Mouse (Mus musculus) C2C12 (cell line): ENCODE measurements around the gene Thoc7. TPM values are rescaled to one million over a fixed set of nuclear protein-coding genes. Genes with fewer than 3 reads are reported as not detected.

Experiments used
- H3K27me3 ChIP-seq: one replicate; pipeline ENCODE4 v1.6.1; 2011; ENCODE audit not compliant: control insufficient read depth, insufficient read depth, insufficient read length
- H3K36me3 ChIP-seq: one replicate; pipeline ENCODE4 v1.6.1; 2011; ENCODE audit not compliant: control insufficient read depth, insufficient read depth
- H3K4me3 ChIP-seq: one replicate; pipeline ENCODE4 v1.5.1; 2011; ENCODE audit warnings: mild to moderate bottlenecking, control low read depth; ENCODE audit not compliant: poor library complexity, insufficient read depth, severe bottlenecking
- H3K79me2 ChIP-seq: one replicate; pipeline ENCODE4 v1.6.1; 2011; ENCODE audit not compliant: control insufficient read depth, insufficient read depth
- H3K79me3 ChIP-seq: one replicate; pipeline ENCODE4 v1.6.1; 2011; ENCODE audit warnings: low read depth, control low read depth
- H3ac ChIP-seq: one replicate; pipeline ENCODE3; 2011; ENCODE audit warnings: low read depth; ENCODE audit not compliant: control insufficient read depth, insufficient read length
- CEBPB ChIP-seq: IDR thresholded peaks from one replicate; pipeline ENCODE4 v1.6.1; 2011; ENCODE audit warnings: low read depth, mild to moderate bottlenecking, control low read depth, moderate library complexity
- CTCF ChIP-seq: IDR thresholded peaks from one replicate; pipeline ENCODE4 v1.5.1; 2011; ENCODE audit not compliant: control insufficient read depth, insufficient read depth, insufficient read length
- FOSL1 ChIP-seq: IDR thresholded peaks from one replicate; pipeline ENCODE4 v1.8.0; 2011; ENCODE audit warnings: mild to moderate bottlenecking, low read length; ENCODE audit not compliant: poor library complexity, insufficient read depth, severe bottlenecking
- MAX ChIP-seq: IDR thresholded peaks from one replicate; pipeline ENCODE4 v1.6.1; 2011; ENCODE audit warnings: mild to moderate bottlenecking, control low read depth
- MYOD1 ChIP-seq: IDR thresholded peaks from one replicate; pipeline ENCODE4 v1.6.1; 2011; ENCODE audit warnings: low read depth; ENCODE audit not compliant: control insufficient read depth, insufficient read length
- MYOG ChIP-seq: IDR thresholded peaks from one replicate; pipeline ENCODE4 v1.6.1; 2011; ENCODE audit not compliant: control insufficient read depth, insufficient read length; ENCODE audit errors: extremely low read depth
- USF1 ChIP-seq: IDR thresholded peaks from one replicate; pipeline ENCODE4 v1.6.1; 2011; ENCODE audit warnings: low read depth, mild to moderate bottlenecking, control low read depth, moderate library complexity
- polyA plus RNA-seq: library from polyadenylated mRNA; unstranded; fragments of >200 nt; fragmentation: generic; extraction: Trizol; gene quantifications from one replicate; pipeline ENCODE4 v1.2.1, GENCODE M21; 2012; ENCODE audit warnings: missing spikeins

Thoc7 gene
- polyA plus RNA-seq, 1 experiment = 63.8 TPM

- H3K36me3 ChIP-seq = peaks cover 36% of the 10 kb centered on the region
- H3K79me3 ChIP-seq = peaks cover 4% of the 10 kb centered on the region
- no peak for TF ChIP-seq CEBPB
- no peak for TF ChIP-seq MAX
- TF ChIP-seq FOSL1 = no peak
- TF ChIP-seq MYOD1 = no peak
- TF ChIP-seq USF1 = no peak
- no peak for TF ChIP-seq MYOG
- TF ChIP-seq CTCF = no peak
- H3K27me3 ChIP-seq = no peaks in the 10 kb centered on the region
- H3K4me3 ChIP-seq = no peak overlapping the region
- H3ac ChIP-seq = no peak overlapping the region
- peaks cover 6% of the 10 kb centered on the region for H3K79me2 ChIP-seq
Measured at GRCm38 (mm10) chr14:13950401-13950800, 11.3 kb downstream of the Thoc7 start.

- Histone ChIP-seq H3ac (no peak overlapping the region), H3K4me3 (no peak overlapping the region), H3K36me3 (peaks cover 31% of the 10 kb centered on the region), H3K27me3 (no peaks in the 10 kb centered on the region), H3K79me3 (no peaks in the 10 kb centered on the region), H3K79me2 (no peaks in the 10 kb centered on the region)
- TF ChIP-seq CEBPB (no peak), FOSL1 (no peak)
Measured at GRCm38 (mm10) chr14:13948345-13948744, 13.3 kb downstream of the Thoc7 start.

GRCm38 (mm10) chr14:13944686-13945085, 17.0 kb downstream of the Thoc7 start:
- TF ChIP-seq FOSL1 (no peak), MYOG (no peak), USF1 (no peak)
- H3ac ChIP-seq = no peak overlapping the region
- H3K27me3 ChIP-seq = no peaks in the 10 kb centered on the region
- H3K36me3 ChIP-seq = peaks cover 11% of the 10 kb centered on the region
- no peak overlapping the region for H3K4me3 ChIP-seq
- no peaks in the 10 kb centered on the region for H3K79me3 ChIP-seq
- no peaks in the 10 kb centered on the region for H3K79me2 ChIP-seq

- H3K79me2 ChIP-seq = no peaks in the 10 kb centered on the region
- H3K36me3 ChIP-seq = no peaks in the 10 kb centered on the region
- no peak for TF ChIP-seq MYOG
- no peak for TF ChIP-seq MAX
- no peak for TF ChIP-seq MYOD1
- no peak for TF ChIP-seq FOSL1
- TF ChIP-seq USF1 = no peak
- TF ChIP-seq CTCF = no peak
- no peak for TF ChIP-seq CEBPB
- no peaks in the 10 kb centered on the region for H3K79me3 ChIP-seq
- H3K27me3 ChIP-seq = no peaks in the 10 kb centered on the region
- H3K4me3 ChIP-seq = no peak overlapping the region
- no peak overlapping the region for H3ac ChIP-seq
Measured at GRCm38 (mm10) chr14:13934052-13934371, 27.6 kb downstream of the Thoc7 start.

- no peaks in the 10 kb centered on the region for H3K27me3 ChIP-seq
- TF ChIP-seq MAX = no peak
- TF ChIP-seq CEBPB = no peak
- TF ChIP-seq MYOG = no peak
- H3ac ChIP-seq = no peak overlapping the region
- no peaks in the 10 kb centered on the region for H3K36me3 ChIP-seq
- H3K79me3 ChIP-seq = no peaks in the 10 kb centered on the region
- no peaks in the 10 kb centered on the region for H3K79me2 ChIP-seq
- no peak overlapping the region for H3K4me3 ChIP-seq
Measured at GRCm38 (mm10) chr14:13933290-13934051, 28.2 kb downstream of the Thoc7 start.

- peak; percentile 23 for TF ChIP-seq CTCF
- no peak for TF ChIP-seq MYOG
- no peaks in the 10 kb centered on the region for H3K79me2 ChIP-seq
- H3K4me3 ChIP-seq = no peak overlapping the region
- no peaks in the 10 kb centered on the region for H3K36me3 ChIP-seq
- no peaks in the 10 kb centered on the region for H3K27me3 ChIP-seq
- no peak overlapping the region for H3ac ChIP-seq
- no peaks in the 10 kb centered on the region for H3K79me3 ChIP-seq
Measured at GRCm38 (mm10) chr14:13917630-13918029, 44.0 kb downstream of the Thoc7 start.

- Histone ChIP-seq H3ac (no peak overlapping the region), H3K27me3 (no peaks in the 10 kb centered on the region), H3K79me2 (no peaks in the 10 kb centered on the region), H3K36me3 (no peaks in the 10 kb centered on the region), H3K79me3 (no peaks in the 10 kb centered on the region), H3K4me3 (no peak overlapping the region)
- TF ChIP-seq MAX (no peak), CEBPB (no peak), FOSL1 (no peak), MYOD1 (no peak), CTCF (no peak), MYOG (no peak), USF1 (no peak)
Measured at GRCm38 (mm10) chr14:13917208-13917607, 44.4 kb downstream of the Thoc7 start.
